Mouse (Mus musculus) neural tube, embryonic 11.5 days (tissue): ENCODE data around the gene Prlr. TPM values are rescaled to one million over a fixed set of nuclear protein-coding genes. Genes with fewer than 3 reads are reported as not detected.

Source experiments
- ATAC-seq: fragments of 200-750 bp; cut with Nextera tagmentation; 2 replicates; pipeline ENCODE4 v1.8.0; 2017; ENCODE audit warnings: moderate number of reproducible peaks, mild to moderate bottlenecking, moderate TSS enrichment, moderate library complexity; ENCODE audit not compliant: insufficient read depth, low FRiP score, low TSS enrichment
- DNase-seq: peaks from one replicate; pipeline ENCODE4 v3.0.0-alpha.2; 2015; ENCODE audit warnings: low spot score
- H3K27ac ChIP-seq: fragments of 300-500 bp; sonication (generic); 2 replicates; pipeline ENCODE4 v1.5.1; 2014; ENCODE audit warnings: low read depth, mild to moderate bottlenecking, low read length
- H3K27me3 ChIP-seq: fragments of 300-500 bp; sonication (generic); 2 replicates; pipeline ENCODE4 v1.6.1; 2014; ENCODE audit warnings: mild to moderate bottlenecking, low read length, mixed read lengths; ENCODE audit not compliant: control insufficient read depth, insufficient read depth
- H3K36me3 ChIP-seq: fragments of 300-500 bp; sonication (generic); 2 replicates; pipeline ENCODE4 v1.6.1; 2014; ENCODE audit warnings: mild to moderate bottlenecking, low read length, moderate library complexity, mixed read lengths; ENCODE audit not compliant: control insufficient read depth, insufficient read depth
- H3K4me1 ChIP-seq: fragments of 300-500 bp; sonication (generic); 2 replicates; pipeline ENCODE4 v1.6.1; 2014; ENCODE audit warnings: low read length, mixed read lengths; ENCODE audit not compliant: control insufficient read depth, insufficient read depth
- H3K4me2 ChIP-seq: fragments of 300-500 bp; sonication (generic); 2 replicates; pipeline ENCODE4 v1.6.1; 2014; ENCODE audit warnings: low read depth, mild to moderate bottlenecking, moderate library complexity
- H3K4me3 ChIP-seq: fragments of 300-500 bp; sonication (generic); 2 replicates; pipeline ENCODE4 v1.5.1; 2014; ENCODE audit warnings: low read depth, low read length
- H3K9ac ChIP-seq: fragments of 300-500 bp; sonication (generic); 2 replicates; pipeline ENCODE4 v1.6.1; 2014; ENCODE audit warnings: mild to moderate bottlenecking, low read length
- H3K9me3 ChIP-seq: fragments of 300-500 bp; sonication (generic); 2 replicates; pipeline ENCODE4 v1.6.1; 2016; ENCODE audit warnings: low read length; ENCODE audit not compliant: control insufficient read depth
- WGBS: fragments of 180-500 bp; shearing (Covaris S2); extraction: QIAGEN DNeasy Blood & Tissue Kit; methylation state at CpG from one replicate; pipeline ENCODE4 v1.1.7; 2014; 5-methylcytosine and 5-hydroxymethylcytosine counted together
- polyA plus RNA-seq: library from polyadenylated mRNA; unstranded; fragments of >200 nt; fragmentation: Nextera tagmentation; extraction: Ambion mirVana; gene quantifications from 2 replicates; pipeline ENCODE4 v1.2.1, GENCODE M21; 2014

The Prlr gene
- polyA plus RNA-seq, 1 experiment from 2014 or later = 0.25 TPM

DNA sequence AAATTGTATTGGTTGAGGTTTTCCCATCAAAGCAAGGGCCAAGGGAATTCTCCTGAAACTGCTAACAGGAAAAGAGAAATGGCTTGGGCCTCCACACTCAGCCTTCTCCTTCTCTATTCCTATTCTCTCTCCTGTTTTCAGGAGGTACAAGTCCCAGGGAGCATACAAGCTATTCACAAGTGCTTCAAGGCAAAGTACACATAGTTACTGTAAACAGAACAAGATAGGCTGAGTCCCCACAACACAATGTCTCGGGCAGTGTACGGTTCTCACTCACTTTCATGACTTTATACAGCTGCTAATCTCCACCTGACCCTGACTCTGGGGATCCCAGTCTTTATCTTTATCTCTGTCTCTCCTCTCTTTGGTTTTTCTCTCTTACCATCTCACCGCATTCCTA lies 198.4 kb downstream of the Prlr start:
- Histone ChIP-seq H3K9ac (no peak overlapping the region), H3K4me1 (no peaks in the 10 kb centered on the region), H3K36me3 (no peaks in the 10 kb centered on the region), H3K9me3 (no peaks in the 10 kb centered on the region), H3K4me3 (no peak overlapping the region), H3K27me3 (no peaks in the 10 kb centered on the region), H3K27ac (no peak overlapping the region), H3K4me2 (no peak overlapping the region)
- ATAC-seq = no peak
- DNase-seq = no peak
- 77% methylated on average over 3 of the region's 3 CpGs for WGBS

DNA sequence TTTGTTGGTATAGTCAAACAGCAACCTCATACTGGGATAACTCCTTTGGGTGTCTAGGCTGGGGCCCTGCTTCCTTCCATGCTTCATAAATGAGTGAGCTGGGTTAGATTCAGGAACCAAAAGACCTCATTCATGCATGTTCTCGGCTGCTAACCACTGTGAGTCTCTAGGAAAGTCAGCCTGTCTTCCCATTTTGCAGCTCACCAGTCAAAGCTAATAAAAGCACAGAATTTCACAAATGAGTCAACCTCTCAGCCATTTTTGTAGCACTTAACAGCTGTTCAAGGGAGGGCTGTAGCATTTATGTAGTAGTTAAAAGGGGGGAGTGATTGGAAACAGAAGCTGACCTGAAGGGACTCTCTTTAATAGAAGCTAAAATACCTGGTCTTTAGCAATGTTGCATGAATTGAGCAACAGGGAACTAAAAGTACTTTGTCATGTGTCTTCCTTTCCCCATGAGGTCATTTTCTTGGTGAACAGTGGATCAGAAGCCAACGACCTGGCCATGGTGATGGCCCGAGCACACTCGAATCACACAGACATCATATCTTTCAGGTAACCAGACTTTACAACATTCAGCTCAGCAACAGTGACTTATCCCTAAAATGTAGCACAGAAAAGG lies 201.4 kb downstream of the Prlr start:
- no peak for ATAC-seq
- Histone ChIP-seq H3K9ac (no peak overlapping the region), H3K9me3 (no peaks in the 10 kb centered on the region), H3K4me1 (no peaks in the 10 kb centered on the region), H3K36me3 (no peaks in the 10 kb centered on the region), H3K27me3 (no peaks in the 10 kb centered on the region), H3K27ac (no peak overlapping the region), H3K4me2 (no peak overlapping the region), H3K4me3 (no peak overlapping the region)
- WGBS = 88% methylated on average over 4 of the region's 4 CpGs
- no peak for DNase-seq

- no peaks in the 10 kb centered on the region for H3K4me1 ChIP-seq
- H3K4me2 ChIP-seq = no peak overlapping the region
- no peak overlapping the region for H3K4me3 ChIP-seq
- DNase-seq (no peak), ATAC-seq (no peak)
- no peak overlapping the region for H3K27ac ChIP-seq
- H3K27me3 ChIP-seq = no peaks in the 10 kb centered on the region
- H3K36me3 ChIP-seq = no peaks in the 10 kb centered on the region
- WGBS = 91% methylated on average over 3 of the region's 3 CpGs
- H3K9me3 ChIP-seq = no peaks in the 10 kb centered on the region
- no peak overlapping the region for H3K9ac ChIP-seq
These were observed 202.9 kb downstream of the Prlr start for GRCm38 (mm10) chr15:10379757-10380458.

DNA sequence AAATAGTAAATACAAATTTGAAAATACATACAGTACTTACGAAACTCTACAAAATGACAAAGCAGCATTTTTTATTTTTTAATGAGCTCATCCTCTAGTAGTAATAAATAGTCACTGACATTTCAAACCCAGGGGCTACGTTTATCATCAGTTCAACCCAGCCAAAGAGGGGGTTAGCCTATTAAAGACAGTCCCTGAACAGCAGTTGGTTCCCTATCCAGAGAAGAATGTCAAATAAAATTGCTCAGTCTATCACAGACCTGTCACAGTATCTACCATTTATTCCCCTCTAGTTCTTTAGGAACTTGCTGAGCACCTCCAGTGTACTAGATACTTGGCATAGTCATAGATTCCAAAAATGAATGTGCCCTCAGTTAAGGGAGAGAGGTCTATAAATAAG lies 210.2 kb downstream of the Prlr start:
- Histone ChIP-seq H3K4me2 (no peak overlapping the region), H3K9ac (no peak overlapping the region), H3K36me3 (no peaks in the 10 kb centered on the region), H3K27ac (no peak overlapping the region), H3K4me3 (no peak overlapping the region), H3K9me3 (no peaks in the 10 kb centered on the region), H3K27me3 (no peaks in the 10 kb centered on the region), H3K4me1 (no peaks in the 10 kb centered on the region)
- no peak for ATAC-seq
- 77% methylated on average over 2 of the region's 2 CpGs for WGBS
- no peak for DNase-seq

Other genes starting within 250 kb of the Prlr start
- gene Gm21973, start 148.1 kb downstream of the Prlr start, polyA plus RNA-seq = not detected in 2 replicates
- gene Agxt2, start 181.3 kb downstream of the Prlr start, polyA plus RNA-seq = not detected in 2 replicates